Mouse (Mus musculus): Measurements from ENCODE around the gene Ttc28. TPM values are rescaled to one million over a fixed set of nuclear protein-coding genes. Genes with fewer than 3 reads are reported as not detected.

The Ttc28 gene
- total and polyA plus RNA-seq, 3 experiments: 1.1 to 1.8 TPM; not detected in 1

DNA sequence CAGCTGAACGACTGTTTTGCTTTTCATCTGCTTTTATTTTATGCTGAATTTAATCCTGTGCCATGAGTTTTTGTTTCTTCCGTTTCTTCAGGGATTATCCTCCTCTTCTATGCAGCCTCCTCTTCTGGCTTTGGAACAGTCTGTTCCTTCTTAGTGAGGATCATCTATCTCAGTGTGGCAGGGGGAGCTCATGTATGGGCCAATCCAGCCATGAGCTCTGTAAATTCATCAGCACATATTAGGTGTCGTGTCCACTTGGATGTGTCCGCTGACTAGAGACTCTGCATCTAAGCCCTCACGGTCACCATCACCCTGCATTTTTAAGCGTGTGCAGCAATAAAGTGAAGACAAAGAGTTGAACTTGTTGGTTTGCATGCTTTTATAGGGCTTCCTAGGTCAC is 128.8 kb downstream of the Ttc28 start:
- Histone ChIP-seq H3K36me3 (ENCODE audit: control insufficient read depth in 1 of 2, insufficient read depth in 2 of 2, low read length in 2 of 2) (no peaks in the 10 kb centered on the region), H3K27me3 (ENCODE audit: control insufficient read depth in 1 of 2, insufficient read depth in 2 of 2, low read length in 2 of 2) (no peaks in the 10 kb centered on the region), H3K9me3 (replicated peaks; ENCODE audit: insufficient read depth, low read length) (no peaks in the 10 kb centered on the region), H3K27ac (ENCODE audit: control insufficient read depth, low read depth, low read length) (no peak overlapping the region), H3K4me1 (ENCODE audit: control insufficient read depth in 1 of 2, insufficient read depth in 2 of 2, low read length in 2 of 2) (no peaks in the 10 kb centered on the region), H3K79me2 (ENCODE audit: control insufficient read depth, insufficient read depth, low read length, poor library complexity) (no peaks in the 10 kb centered on the region), H3K9ac (ENCODE audit: control insufficient read depth, low read depth, low read length, poor library complexity, severe bottlenecking) (no peak overlapping the region), H3K4me3 (ENCODE audit: control insufficient read depth in 1 of 2, insufficient read depth in 1 of 2, low read depth in 2 of 2, low read length in 2 of 2) (no peak overlapping the region)
- no peak for TF ChIP-seq MXI1 (IDR thresholded peaks at IDR 0.05; ENCODE audit: low read depth, low read length)
- TF ChIP-seq MYB (IDR thresholded peaks at IDR 0.05; ENCODE audit: low read depth, low read length): no peak
- TF ChIP-seq CHD1 (IDR thresholded peaks at IDR 0.05; ENCODE audit: low read depth, low read length): no peak
- no peak for TF ChIP-seq UBTF (IDR thresholded peaks at IDR 0.05; ENCODE audit: borderline replicate concordance, insufficient read depth, low read depth, low read length)
- no peak for TF ChIP-seq USF2 (IDR thresholded peaks at IDR 0.05; ENCODE audit: borderline replicate concordance in 1 of 2, insufficient read depth in 1 of 2, low read depth in 1 of 2, low read length in 2 of 2)
- no peak for TF ChIP-seq GATA1 (IDR thresholded peaks at IDR 0.05; ENCODE audit: low read depth, low read length)
- TF ChIP-seq JUND (IDR thresholded peaks at IDR 0.05; ENCODE audit: low read depth, low read length): no peak
- TF ChIP-seq E2F4 (IDR thresholded peaks at IDR 0.05; ENCODE audit: borderline replicate concordance, low read depth, low read length): no peak
- no peak for TF ChIP-seq MAZ (IDR thresholded peaks at IDR 0.05; ENCODE audit: low read depth, low read length)
- TF ChIP-seq USF1 (IDR thresholded peaks at IDR 0.05; ENCODE audit: low read depth, low read length): no peak
- TF ChIP-seq ELF1 (IDR thresholded peaks at IDR 0.05; ENCODE audit: low read depth, low read length): no peak
- TF ChIP-seq MYC (IDR thresholded peaks at IDR 0.05; ENCODE audit: low read depth, low read length): no peak
- no peak for TF ChIP-seq TCF12 (IDR thresholded peaks at IDR 0.05; ENCODE audit: low read depth, low read length)
- no peak for TF ChIP-seq CTCF (IDR thresholded peaks at IDR 0.05 in 2 of 3, conservative IDR thresholded peaks at IDR 0.05 in 1 of 3; ENCODE audit: control insufficient read depth in 1 of 3, insufficient read depth in 1 of 3, low read depth in 2 of 3, low read length in 3 of 3, poor library complexity in 1 of 3, severe bottlenecking in 1 of 3)
- no peak for TF ChIP-seq ZKSCAN1 (IDR thresholded peaks at IDR 0.05; ENCODE audit: low read depth, low read length)
- TF ChIP-seq MAFK (IDR thresholded peaks at IDR 0.05; ENCODE audit: borderline replicate concordance, low read depth, low read length): no peak
- TF ChIP-seq SIN3A (IDR thresholded peaks at IDR 0.05; ENCODE audit: low read length): no peak
- TF ChIP-seq BHLHE40 (IDR thresholded peaks at IDR 0.05; ENCODE audit: borderline replicate concordance, low read depth, low read length): no peak
- TF ChIP-seq SMC3 (IDR thresholded peaks at IDR 0.05; ENCODE audit: low read depth, low read length): no peak
- DNase-seq (ENCODE audit: low read depth, low spot score): no peak

DNA sequence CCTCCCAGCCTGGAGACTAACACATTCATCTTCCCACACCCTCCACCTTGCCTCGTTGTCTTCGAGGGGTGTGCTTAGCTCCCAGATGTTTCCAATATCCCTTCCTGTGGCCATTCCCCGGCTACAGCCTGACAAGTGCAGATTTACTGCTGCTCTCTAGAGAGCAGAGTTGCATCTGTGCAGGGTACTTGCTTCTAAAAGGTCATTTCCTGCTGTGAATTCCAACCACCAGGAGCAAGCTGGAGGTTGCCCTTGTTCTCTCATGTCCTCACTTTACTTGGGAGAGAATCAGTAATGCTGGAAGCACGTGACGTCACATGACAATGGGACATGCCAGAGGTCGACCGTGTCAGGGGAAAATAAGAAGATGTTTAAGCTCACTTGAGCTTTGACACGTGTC is 131.7 kb downstream of the Ttc28 start:
- DNase-seq (ENCODE audit: low read depth, low spot score): no peak
- no peak overlapping the region for H3K9ac ChIP-seq (ENCODE audit: control insufficient read depth, low read depth, low read length, poor library complexity, severe bottlenecking)
- H3K27ac ChIP-seq (ENCODE audit: control insufficient read depth, low read depth, low read length): no peak overlapping the region
- no peaks in the 10 kb centered on the region for H3K4me1 ChIP-seq (ENCODE audit: control insufficient read depth in 1 of 2, insufficient read depth in 2 of 2, low read length in 2 of 2)
- no peaks in the 10 kb centered on the region for H3K9me3 ChIP-seq (replicated peaks; ENCODE audit: insufficient read depth, low read length)
- no peak overlapping the region for H3K4me3 ChIP-seq (ENCODE audit: control insufficient read depth in 1 of 2, insufficient read depth in 1 of 2, low read depth in 2 of 2, low read length in 2 of 2)
- no peaks in the 10 kb centered on the region for H3K36me3 ChIP-seq (ENCODE audit: control insufficient read depth in 1 of 2, insufficient read depth in 2 of 2, low read length in 2 of 2)
- no peaks in the 10 kb centered on the region for H3K79me2 ChIP-seq (ENCODE audit: control insufficient read depth, insufficient read depth, low read length, poor library complexity)
- H3K27me3 ChIP-seq (ENCODE audit: control insufficient read depth in 1 of 2, insufficient read depth in 2 of 2, low read length in 2 of 2): no peaks in the 10 kb centered on the region
- TF ChIP-seq ELF1 (IDR thresholded peaks at IDR 0.05; ENCODE audit: low read depth, low read length) (no peak), GATA1 (IDR thresholded peaks at IDR 0.05; ENCODE audit: low read depth, low read length) (no peak), USF2 (IDR thresholded peaks at IDR 0.05; ENCODE audit: borderline replicate concordance in 1 of 2, insufficient read depth in 1 of 2, low read depth in 1 of 2, low read length in 2 of 2) (no peak), ZNF384 (IDR thresholded peaks at IDR 0.05; ENCODE audit: low read depth, low read length) (no peak), HCFC1 (IDR thresholded peaks at IDR 0.05; ENCODE audit: low read depth, low read length) (no peak), ZMIZ1 (IDR thresholded peaks at IDR 0.05; ENCODE audit: low read depth, low read length) (no peak), MXI1 (IDR thresholded peaks at IDR 0.05; ENCODE audit: low read depth, low read length) (no peak), MAZ (IDR thresholded peaks at IDR 0.05; ENCODE audit: low read depth, low read length) (no peak), TAL1 (IDR thresholded peaks at IDR 0.05; ENCODE audit: low read length) (no peak)

Data from MEL (cell line).